Mouse (Mus musculus) inflammation-experienced regulatory T-cells, adult 6 months (primary cell): ENCODE results near the gene Tsfm. TPM values are rescaled to one million over a fixed set of nuclear protein-coding genes. Genes with fewer than 3 reads are reported as not detected.
"Not testable (repeated sequence)": the region's sequence is repeated elsewhere in the genome, so short reads cannot be mapped to it uniquely, and the experiment has no call there.

Source experiments
- ATAC-seq: one replicate; pipeline ENCODE4 v1.8.0; 2017
- polyA plus RNA-seq, 3 experiments: library from polyadenylated mRNA; unstranded; fragments of 100-300 nt; shearing (Covaris generic); gene quantifications; one replicate each; pipeline ENCODE4 v1.2.1; 2017

Gene Tsfm
- 10 to 100 TPM; 40.0 to 50.0 (median 48.3) TPM for polyA plus RNA-seq

- ATAC-seq, result peak; percentile 90
Measured at GRCm38 (mm10) chr10:127030336-127031296, at the start of gene Tsfm. Gene Tsfm, minus strand, starts transcription at chr10:127030840.

GRCm38 (mm10) chr10:127079665-127080391 lies 49.2 kb upstream of the Tsfm start:
- ATAC-seq, result no peak

DNA sequence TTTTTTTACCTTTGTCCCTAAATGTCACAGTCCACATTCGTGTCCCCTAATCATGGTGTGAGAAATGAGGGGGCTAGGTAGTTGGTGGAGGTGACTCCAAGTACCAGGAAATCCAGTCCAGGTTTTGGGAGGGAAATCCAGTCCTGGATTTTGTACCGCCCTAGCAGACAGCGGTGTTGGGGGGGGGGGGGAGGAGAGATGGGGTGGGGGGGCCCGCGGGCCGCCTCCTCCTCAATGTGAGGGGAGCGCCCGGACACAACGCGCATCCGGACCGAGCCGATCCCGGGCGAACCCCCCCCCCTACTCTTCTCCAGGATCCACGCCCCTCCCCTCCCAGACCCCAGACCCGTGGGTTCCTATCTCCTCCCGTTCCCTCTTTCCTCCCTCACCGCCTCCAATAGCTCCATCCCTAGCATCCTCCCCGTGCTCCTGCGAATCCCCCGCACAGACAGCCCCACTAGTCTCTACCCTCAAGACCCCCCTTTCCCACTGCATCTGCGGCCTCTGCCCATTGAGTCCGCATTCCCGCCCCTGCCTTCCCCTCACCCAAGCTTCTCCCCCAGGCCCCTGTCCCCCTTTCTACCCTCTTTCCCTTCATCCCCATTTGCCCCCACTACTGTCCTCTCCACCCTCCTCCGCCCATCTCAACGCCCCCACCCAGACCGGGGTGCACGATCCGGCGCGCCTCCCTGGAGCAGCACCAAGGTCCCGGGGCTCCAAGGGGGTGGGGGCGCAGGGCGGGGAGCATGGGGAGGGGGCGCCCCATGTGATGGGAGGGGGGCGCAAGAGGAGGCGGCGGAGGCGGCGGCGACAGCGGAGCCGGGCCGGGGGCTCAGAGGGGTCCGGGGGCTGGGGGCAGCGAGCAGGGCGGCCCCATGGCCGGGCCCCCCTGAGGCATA lies 48.3 kb upstream of the Tsfm start:
- no peak for ATAC-seq

- no peak for ATAC-seq
Measured at GRCm38 (mm10) chr10:127078001-127078676, 47.5 kb upstream of the Tsfm start.

DNA sequence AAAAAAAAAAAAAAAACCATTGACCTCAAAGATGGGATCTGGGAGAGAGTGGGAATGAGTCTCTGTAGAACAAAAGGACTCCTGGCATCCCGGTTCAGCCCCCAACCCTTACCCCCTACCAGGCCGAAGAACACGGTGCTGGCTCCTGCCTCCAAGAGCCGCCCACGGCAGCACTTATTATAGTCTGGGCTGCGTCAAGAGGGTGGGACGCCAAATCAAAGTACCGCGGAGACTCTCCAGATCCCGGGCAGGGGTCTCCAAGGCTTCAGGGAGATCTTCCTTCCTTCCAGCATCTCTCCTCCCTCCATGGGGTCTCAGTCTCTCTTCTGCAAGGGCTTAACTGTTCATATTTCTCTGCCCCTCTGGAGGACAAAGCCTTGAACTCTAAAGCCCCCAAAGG lies 46.9 kb upstream of the Tsfm start:
- ATAC-seq, result no peak

DNA sequence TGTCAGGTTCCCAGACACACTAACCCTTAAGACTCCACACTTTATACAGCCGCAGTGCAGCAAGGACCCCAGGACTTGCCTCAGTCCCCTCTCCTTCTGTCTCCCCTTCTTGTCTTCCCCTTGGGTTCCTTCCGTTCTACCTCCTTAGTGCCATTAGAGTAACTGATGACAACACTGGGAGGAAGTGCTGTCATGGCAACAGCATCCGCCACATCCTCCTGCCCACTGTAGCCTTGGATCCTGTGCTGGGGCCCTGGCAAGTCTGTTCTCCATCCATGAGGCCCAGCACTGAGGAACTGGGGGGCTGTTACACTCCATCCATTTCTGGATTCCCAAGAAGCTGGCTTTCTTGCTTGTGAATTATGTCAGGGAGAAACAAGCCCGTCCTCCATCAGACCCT lies 45.4 kb upstream of the Tsfm start:
- ATAC-seq, result peak; percentile 92

GRCm38 (mm10) chr10:127075651-127076050 lies 45.0 kb upstream of the Tsfm start:
- ATAC-seq, result peak; percentile 6

- ATAC-seq, result peak; percentile 81
Measured at GRCm38 (mm10) chr10:127075080-127075479, 44.4 kb upstream of the Tsfm start, which contains the start of gene Agap2. Gene Agap2, plus strand, starts transcription at chr10:127075284.

DNA sequence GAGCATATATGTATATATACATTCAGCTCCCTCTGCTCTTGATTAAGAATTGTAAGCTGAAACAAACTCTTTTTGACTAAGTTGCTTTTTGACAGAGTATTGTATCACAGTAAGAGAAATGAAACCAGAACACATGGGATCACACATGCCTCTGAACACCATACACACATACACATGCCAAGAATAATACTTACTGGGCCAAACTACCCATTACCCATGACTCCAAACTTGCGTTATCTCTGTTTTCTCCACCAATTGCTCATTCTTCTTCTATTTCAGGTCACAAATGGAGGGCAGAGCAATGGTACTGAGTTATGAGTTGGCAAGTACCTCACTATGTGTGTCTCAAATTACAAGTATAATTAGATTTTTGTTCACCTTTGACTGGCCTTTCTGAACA lies 43.3 kb upstream of the Tsfm start:
- ATAC-seq, result no peak

- not testable (repeated sequence) for ATAC-seq
Measured at GRCm38 (mm10) chr10:127072969-127073368, 42.3 kb upstream of the Tsfm start.

DNA sequence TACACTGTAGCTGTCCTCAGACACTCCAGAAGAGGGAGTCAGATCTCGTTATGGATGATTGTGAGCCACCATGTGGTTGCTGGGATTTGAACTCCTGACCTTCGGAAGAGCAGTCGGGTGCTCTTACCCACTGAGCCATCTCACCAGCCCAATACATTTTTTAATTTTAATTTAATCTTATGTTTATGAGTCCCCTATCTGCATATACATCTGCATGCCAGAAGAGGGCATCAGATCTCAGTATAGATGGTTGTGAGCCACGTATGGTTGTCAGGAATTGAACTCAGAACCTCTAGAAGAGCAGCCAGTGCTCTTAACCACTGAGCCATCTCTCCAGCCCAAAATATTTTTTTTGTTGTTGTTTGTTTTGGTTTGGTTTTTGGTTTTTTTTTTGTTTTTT lies 41.6 kb upstream of the Tsfm start:
- not testable (repeated sequence) for ATAC-seq

GRCm38 (mm10) chr10:127071203-127071602 lies 40.6 kb upstream of the Tsfm start:
- no peak for ATAC-seq

DNA sequence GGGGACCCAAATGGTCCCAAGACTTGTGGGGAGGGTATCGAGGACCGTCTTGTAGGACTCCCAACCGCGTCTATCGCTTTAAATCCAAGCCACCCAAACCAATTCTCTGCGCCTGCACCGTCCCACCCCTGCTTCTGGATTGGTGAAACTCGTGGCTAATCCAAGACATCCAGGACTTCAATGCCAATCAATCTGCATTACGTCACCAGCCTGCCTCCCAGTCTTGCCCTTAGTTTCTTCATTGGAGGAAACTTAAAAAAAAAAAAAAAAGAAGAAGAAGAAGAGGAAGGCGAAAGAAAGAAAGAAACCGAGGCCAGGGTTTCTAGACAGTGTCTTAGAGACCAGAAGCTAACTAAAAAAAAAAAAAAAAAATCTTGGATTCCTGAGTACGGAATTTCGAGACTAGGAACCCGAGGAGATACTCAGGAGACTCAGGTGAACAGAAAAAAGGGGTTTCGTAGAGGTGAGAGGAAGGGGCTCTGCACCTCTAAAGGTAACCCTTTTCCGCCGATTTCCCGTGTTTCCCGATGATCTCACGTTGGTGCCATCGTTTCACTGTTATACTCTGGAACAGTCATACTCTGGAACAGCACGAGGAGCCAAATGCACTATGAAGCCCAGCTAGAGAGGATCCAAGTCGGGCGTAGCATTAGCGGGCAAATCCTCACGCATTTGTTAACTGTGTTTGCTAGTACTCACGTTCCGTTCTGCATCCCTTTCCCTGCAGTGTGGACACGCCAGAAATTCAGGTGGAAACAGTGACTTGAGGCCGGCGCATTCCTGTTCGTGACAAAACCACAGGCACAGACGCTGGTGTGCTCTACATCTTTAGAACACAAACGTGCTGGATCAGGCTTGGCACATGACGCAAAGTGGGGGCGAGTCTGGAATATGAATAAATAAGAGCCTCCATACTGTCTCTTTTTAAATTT lies 39.8 kb upstream of the Tsfm start, which contains the start of gene Tspan31:
Tspan31 (minus strand) TSS at position 75 of the 932 bp plus-strand sequence.
- peak; percentile 79 for ATAC-seq

DNA sequence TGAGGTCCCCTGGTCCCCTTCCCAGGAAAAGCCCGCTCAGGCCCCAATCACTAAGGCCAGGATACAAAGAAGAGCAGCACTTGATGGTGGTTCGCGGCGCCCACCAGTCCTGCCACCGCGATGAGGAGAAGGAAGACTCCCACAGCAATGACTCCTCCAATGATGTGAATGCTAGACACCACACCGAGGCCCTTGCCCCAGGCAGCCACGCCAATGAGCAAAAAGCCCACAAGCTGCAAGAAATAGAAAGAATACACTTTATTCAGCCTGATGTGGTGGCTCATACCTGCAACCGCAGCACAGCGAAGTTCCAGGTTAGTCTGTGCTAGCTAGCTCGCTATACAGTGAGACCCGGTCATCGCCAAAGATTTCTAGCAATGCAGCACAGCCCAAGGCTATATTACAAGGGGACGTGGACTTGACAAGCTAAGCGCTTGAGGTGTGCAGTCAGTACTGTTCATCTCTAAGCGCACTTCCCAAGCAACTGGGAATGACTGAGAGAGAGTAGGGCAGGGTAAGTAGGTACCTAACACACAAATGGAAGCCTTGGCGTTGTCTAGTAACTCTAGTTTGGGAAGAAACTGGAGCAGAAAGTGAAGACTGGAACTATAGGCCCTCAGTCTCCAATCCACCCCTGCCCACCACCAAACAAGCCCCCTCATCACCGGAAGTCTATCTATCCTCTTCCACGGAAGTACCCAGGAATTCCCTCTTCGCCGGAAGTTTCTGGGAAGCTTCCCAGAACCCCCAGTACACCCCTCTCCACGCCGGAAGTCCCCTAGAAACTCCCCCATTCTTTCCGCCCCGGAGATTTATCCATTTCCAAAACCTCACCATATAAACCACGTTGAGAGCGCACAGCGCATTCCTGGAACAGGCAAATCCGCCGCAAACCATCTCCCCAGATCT lies 38.9 kb upstream of the Tsfm start:
- ATAC-seq, result no peak

- no peak for ATAC-seq
Measured at GRCm38 (mm10) chr10:127068360-127069038, 37.9 kb upstream of the Tsfm start.

GRCm38 (mm10) chr10:127066519-127067018 lies 35.9 kb upstream of the Tsfm start:
- ATAC-seq, result no peak

- ATAC-seq, result no peak
Measured at GRCm38 (mm10) chr10:127065981-127066380, 35.3 kb upstream of the Tsfm start.
